Mouse (Mus musculus) monocyte, adult 5-6 weeks (primary cell): ENCODE results near the gene Hist2h2ac. TPM values are rescaled to one million over a fixed set of nuclear protein-coding genes. Genes with fewer than 3 reads are reported as not detected.
A peak's percentile ranks its signal among the peaks of the same experiment; 100 is the strongest.

Experiments used
- ATAC-seq: fragments of 153-309, 156-312 bp; replicated peaks from 2 replicates; pipeline ENCODE4 v1.8.0; 2017; ENCODE audit warnings: mild to moderate bottlenecking; ENCODE audit not compliant: low TSS enrichment, insufficient number of reproducible peaks, severe bottlenecking, poor library complexity, low FRiP score
- total RNA-seq: library from RNA; stranded (forward); fragments of 200-1000, 200-491, 200-594 nt; gene quantifications from 3 replicates; pipeline ENCODE4 v1.2.3, GENCODE M21; 2017

Gene Hist2h2ac
- 169 to 362 TPM (median 289 TPM) in 3 replicates for total RNA-seq

DNA sequence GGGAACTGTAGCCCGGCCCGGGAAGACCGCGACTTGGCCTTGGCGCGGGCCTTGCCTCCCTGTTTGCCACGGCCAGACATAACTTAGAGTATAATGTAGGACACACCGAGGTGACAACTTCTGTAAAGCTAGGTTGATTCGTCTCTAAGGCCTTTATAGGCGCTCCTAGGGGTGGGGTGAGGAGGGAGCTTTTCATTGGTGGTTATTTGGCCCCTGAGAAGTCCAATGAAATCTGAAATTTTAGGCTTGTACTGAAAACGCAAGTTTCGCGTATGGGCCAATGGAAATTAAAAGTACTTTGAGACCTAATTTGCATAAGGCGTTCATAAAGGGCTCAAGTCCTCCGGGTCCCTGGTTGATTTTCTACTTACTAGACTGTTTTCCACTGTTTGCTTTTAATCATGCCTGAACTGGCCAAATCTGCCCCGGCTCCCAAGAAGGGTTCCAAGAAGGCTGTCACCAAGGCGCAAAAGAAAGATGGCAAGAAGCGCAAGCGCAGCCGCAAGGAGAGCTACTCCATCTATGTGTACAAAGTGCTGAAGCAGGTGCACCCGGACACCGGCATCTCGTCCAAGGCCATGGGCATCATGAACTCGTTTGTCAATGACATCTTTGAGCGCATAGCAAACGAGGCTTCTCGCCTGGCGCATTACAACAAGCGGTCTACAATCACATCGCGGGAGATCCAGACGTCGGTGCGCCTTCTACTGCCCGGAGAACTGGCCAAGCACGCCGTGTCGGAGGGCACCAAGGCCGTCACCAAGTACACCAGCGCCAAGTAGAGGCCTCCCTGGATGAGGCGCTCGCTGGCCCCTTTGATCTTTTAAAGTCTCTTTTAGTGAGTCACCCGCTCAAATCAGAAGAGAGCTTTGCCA is at the start of gene Hist2h2ac, which contains the start of gene Hist2h2be:
Gene Hist2h2ac, minus strand, starts transcription at position 116 of the 875 bp plus-strand sequence.
Gene Hist2h2be, plus strand, starts transcription at position 355 of the 875 bp plus-strand sequence.
- peak; percentile 82 for ATAC-seq

DNA sequence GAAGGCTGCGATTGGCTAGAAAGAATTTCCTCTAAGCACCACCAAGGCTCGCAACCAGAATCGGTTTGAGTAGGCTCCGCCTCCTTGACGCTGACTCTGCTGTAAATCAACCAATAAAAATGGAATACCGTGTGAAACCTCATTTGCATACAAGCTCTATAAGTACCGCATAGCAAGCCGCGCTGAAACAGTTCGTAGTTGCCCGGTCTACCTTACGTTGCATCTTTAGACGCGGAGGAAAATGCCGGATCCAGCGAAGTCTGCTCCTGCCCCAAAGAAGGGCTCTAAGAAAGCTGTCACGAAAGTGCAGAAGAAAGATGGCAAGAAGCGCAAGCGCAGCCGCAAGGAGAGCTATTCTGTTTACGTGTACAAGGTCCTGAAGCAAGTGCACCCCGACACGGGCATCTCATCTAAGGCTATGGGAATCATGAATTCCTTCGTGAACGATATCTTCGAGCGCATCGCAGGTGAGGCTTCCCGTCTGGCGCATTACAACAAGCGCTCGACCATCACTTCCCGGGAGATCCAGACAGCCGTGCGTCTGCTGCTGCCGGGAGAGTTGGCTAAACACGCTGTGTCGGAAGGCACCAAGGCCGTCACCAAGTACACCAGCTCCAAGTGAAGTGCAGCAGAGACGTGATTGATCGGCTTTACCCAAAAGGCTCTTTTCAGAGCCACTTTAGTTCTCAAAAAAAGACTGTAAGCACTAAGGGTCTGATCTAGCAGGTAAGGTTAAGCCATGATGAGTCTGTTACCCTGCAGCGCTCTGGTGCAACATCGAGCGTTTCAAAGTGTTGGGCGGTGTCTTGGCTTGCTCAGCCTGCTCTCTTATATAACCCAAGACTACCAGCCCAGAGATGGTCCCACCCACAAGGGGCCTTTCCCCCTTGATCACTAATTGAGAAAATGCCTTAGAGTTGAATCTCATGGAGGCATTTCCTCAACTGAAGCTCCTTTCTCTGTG is 49.1 kb upstream of the Hist2h2ac start, which contains the start of gene Hist2h2bb:
Gene Hist2h2bb, plus strand, starts transcription at position 242 of the 964 bp plus-strand sequence.
- ATAC-seq: peak; percentile 93

DNA sequence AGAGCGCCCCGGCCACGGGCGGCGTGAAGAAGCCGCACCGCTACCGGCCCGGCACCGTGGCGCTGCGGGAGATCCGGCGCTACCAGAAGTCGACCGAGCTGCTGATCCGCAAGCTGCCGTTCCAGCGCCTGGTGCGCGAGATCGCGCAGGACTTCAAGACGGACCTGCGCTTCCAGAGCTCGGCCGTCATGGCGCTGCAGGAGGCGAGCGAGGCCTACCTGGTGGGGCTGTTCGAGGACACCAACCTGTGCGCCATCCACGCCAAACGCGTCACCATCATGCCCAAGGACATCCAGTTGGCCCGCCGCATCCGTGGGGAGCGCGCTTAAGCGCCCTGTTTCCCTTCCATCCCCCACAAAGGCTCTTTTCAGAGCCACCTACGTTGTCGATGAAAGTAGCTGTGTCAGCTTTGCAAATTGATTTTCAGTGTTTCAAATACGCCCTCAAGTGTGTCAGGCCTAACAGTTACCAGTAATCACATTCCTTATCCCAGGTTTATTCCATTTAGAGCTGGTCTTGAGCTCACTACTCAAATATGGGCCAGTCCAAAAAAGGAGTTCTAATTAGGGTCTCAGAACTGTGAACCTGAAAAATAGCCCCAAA is 48.2 kb upstream of the Hist2h2ac start:
- ATAC-seq: peak; percentile 20; the same call in 1 of the 2 replicates

DNA sequence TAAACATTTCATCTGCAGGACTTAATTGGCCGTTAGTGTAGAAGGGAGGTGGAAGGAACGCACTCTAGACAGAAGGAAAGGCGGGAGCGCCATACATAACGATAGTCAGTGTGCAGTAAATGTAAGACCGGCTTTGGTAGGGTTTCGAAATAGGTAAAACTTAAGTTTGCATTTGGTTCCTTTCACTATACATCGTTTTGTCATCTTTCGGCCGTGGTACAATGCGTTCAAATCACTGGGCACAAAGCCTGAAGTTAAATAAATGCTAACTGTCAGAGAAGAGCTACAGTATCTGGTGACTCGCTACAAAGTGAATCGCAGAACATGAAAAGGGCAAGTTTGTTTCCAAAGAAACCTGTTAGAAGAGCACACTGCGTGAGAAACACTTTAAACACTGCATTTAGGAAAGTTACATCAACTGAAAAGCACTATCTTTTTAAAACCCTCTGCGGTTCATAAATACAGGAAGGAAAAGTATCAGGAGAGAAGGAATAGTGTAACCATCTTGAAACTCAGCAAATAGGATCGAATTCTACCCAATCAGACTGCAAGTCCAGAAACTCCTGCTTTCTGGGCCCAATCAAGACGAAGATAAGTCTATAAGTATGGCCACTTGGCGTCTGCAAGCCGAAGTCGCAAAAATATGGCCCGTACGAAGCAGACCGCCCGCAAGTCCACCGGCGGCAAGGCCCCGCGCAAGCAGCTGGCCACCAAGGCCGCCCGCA is 47.5 kb upstream of the Hist2h2ac start, which contains the start of gene Hist2h3b:
Gene Hist2h3b, plus strand, starts transcription at position 604 of the 725 bp plus-strand sequence.
- ATAC-seq: peak; percentile 72

DNA sequence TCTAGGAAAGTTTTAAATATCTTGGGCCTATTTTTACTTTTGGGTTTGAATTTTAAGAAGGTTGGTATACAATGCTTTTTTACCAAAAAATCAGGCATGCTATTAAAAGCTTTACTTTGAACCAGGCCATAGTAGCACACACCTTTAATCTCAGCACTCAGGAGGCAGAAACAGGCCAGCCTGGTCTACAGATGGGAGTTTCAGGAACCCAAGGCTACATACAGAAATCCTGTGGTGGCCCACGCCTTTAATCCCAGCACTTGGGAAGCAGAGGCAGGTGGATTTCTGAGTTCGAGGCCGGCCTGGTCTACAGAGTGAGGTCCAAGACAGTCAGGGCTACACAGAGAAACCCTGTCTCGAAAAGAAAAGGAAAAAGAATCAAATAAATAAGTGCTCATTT is 46.9 kb upstream of the Hist2h2ac start:
- ATAC-seq: no peak

DNA sequence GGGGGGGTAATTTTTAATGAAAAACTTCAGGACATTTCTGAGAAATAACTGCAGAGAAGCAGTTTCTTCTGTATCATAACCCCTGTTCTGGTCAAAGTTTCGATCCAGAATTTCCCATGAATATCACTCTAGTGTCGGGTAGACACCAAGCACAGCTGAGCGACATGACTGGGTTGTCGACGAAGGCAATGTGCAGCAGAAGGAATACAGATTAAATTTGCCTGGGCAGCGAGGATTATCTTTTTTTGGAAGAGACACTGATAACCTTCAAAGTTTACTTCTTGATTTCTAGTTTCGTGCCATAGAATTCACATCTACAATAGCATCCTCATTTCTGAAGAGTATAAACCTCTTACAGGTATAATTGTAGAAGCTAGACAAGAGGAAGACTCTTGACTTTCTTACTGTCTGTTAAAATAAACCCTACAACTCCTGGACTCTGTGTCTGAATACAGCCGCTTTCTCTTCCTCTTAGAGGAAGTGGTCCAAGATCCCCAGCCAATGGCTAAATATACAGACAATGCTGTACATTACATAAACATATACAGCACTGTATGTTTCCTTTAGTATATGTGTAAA is 45.5 kb upstream of the Hist2h2ac start:
- no peak for ATAC-seq

DNA sequence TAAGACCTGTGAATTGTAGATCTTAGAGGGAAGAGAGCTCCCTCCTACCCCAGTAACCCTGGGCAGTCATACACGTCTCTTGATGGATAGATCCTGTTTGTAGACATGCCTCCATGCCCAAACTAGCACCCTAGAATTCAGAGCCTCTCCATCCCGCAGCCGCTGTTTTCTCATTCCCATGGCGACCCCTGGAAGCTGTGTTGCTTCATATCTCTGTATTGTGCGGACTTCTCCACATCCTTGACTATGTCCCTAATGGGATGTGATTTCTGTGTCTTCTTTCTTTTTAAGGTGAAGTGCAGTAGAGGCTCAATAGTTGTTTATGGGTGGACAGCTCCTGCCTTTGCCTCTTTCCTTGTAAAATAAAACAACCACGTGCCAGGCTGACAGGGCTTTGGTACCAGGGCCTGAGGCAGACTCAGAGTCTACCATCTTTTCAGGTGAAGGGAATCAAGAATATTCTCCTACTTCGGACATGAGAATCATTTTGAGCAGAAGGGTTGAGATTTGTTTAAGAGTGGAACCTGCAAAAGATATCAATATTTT is 43.8 kb upstream of the Hist2h2ac start:
- no peak for ATAC-seq

DNA sequence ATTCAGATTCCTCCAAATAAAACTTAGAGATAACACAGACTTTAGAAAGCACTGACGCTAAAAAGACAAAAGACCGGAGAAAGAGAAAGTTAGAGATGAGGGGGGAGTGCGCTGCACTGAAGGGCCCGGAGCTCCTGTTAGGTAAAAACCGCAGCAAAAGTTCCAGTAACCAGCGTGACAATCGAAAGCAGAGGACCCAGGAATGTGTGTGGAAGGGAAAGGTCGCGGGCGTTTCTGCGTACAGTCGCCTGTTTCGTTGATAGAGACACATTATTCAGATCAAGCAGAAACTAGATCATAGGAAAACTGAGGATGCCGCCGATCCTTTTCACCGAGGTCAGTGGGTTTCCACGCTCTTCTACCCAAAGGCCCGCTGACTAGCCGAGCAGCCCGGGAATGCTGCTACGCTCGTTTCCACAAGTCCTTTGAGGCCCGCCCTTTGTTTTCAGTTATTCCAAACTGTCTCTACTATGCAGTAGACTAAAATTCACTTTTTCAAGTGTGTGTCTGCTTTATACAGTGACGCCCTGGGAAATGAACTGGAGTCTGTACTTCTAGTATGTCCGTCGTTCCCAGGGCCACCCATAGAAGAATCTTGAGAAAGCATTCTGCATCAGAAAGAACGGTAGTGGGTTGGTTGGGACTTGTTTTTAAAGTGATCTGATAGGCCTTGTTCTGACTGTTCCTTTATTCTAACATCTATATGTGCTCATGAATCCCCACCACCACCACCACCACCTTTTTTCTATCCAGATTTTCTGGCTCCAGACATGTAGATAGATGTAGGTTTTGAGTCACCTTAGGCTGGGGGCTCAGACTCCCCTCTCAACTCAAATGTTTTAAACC is 43.1 kb upstream of the Hist2h2ac start:
- ATAC-seq: no peak

DNA sequence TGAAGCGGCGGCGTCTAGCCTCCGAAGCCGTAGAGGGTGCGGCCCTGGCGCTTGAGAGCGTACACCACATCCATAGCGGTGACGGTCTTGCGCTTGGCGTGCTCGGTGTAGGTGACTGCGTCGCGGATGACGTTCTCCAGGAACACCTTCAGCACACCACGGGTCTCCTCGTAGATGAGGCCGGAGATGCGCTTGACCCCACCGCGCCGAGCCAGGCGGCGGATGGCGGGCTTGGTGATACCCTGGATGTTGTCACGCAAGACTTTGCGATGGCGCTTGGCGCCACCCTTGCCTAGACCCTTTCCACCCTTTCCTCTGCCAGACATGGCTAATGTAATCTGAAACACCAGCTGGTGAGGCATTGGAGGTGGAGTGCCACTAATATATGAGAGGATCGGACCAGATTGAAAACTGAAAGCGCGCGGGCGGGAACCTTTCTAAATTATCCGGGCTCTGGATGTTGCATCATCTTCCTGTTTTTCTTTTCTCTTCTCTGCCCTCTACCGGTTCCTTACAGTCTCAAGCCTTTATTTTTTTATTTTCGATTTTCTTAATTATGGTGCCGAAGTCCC is 42.4 kb upstream of the Hist2h2ac start, which contains the start of gene Hist2h4:
Gene Hist2h4, minus strand, starts transcription at position 333 of the 572 bp plus-strand sequence.
- ATAC-seq: peak; percentile 77

DNA sequence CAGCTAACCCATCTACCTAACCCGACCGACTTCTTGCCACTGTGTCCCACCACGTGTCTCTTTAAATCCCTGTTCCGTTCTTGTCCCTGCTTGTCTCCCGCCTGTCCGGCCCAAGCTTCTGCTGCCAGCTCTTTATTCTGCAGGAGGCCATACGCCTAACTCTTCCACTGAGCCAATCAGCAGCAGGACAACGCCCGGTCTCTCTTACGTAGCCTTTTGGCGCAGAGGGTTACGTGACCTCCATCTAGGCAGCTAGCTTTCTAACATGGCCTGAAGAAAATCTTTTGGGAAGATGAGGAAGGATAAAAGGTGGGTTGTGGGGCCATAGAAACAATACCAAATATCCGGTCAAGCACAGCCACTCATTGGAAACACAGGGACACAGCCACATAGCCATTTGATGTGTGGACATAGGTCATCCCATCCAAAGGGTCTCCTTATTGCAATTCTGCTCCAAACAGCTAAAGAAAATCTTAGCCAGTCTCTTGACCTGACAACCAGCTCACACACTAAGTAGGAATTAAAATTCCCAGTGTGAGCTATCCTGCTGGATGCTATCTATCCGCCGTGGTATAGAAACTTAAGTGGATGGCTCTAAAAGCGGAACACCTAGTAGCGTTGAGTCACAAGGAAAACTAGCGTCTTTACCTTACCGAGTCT is 41.7 kb upstream of the Hist2h2ac start:
- ATAC-seq: peak; percentile 86

DNA sequence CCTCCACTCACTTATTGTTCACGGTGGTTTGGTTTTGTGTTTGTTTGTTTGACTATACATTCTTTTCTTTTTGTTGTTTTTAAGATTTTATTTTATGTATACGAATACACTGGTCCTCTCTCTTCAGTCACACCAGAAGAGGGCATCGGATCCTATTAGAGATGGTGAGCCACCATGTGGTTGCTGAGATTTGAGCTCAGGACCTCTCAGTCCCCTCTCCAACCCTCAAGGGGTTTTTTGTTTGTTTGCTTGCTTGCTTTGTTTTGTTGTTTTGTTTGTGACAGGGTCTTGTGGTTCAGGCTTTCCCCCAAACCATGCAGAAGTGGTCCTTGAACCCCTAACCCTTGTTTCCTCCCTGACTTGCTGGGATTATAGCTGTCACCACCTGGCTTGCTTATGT is 40.9 kb upstream of the Hist2h2ac start:
- no peak for ATAC-seq

DNA sequence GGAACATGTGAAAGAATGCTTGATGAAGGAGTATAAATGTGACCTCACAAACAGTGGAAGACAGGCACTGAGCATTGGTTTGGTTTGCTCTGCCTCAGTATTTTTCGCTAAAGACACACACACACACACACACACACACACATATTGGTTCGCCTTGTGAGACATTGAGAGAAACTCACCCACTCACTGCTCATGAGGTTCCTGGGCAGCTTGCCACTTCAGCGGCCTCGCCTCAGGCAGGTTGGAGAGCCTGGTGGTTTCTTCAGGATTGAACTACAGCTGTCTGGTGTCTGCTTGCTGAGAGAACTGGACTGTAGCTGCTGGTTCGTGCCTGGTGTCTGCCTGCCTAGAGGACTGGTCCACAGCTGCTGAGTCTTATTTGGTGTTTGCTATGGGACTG is 39.5 kb upstream of the Hist2h2ac start:
- no peak for ATAC-seq

DNA sequence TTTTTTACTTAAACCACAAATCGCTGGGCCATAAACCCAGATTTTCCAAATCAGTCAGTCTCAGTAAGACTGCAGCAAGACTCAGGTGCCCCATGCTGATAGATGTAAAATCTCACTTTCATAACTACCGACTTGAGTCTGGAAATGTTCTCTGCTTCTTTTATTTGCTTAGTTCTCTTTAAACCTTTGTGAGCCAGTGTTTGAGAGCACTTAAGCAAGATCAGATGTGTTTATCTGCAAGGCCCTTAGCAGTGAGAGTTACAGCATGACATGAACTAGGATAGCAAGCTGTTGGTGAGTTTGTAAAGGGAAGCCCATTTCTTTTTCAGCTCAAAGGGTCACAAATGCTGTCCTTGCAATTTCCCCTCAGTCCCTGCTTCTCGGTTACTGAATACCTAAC is 36.5 kb upstream of the Hist2h2ac start:
- no peak for ATAC-seq

DNA sequence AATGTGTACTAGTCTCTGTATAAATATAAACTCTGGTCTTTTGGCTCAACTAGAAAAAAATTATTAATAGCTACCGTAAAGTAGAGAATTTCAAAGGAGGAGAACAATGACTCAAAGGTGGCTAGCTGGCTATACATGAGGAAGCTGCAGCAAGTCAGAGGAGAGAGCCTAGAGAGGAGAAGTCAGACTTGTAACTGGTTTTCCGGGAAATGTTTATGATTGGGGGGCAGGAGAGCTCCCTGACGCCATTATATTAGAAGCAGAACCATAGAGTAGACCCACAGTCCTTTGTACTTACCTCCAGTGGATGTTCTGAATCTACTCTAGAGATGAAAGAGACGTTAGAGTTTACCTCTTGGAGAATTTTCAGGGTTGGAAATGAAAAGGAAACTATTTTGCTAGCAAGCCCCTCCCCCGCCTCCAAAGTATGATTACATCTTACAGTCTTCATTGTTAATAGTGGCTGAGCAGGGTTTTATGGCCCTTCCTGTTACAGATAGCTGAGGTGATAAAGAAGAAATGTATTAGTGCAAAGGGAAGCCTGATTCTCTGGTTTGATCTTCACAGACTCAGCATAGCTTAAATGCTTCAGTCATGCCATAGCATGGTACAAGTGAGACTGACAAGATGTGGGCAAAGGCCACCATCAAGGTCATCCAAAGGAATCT is 35.4 kb upstream of the Hist2h2ac start:
- ATAC-seq: no peak

DNA sequence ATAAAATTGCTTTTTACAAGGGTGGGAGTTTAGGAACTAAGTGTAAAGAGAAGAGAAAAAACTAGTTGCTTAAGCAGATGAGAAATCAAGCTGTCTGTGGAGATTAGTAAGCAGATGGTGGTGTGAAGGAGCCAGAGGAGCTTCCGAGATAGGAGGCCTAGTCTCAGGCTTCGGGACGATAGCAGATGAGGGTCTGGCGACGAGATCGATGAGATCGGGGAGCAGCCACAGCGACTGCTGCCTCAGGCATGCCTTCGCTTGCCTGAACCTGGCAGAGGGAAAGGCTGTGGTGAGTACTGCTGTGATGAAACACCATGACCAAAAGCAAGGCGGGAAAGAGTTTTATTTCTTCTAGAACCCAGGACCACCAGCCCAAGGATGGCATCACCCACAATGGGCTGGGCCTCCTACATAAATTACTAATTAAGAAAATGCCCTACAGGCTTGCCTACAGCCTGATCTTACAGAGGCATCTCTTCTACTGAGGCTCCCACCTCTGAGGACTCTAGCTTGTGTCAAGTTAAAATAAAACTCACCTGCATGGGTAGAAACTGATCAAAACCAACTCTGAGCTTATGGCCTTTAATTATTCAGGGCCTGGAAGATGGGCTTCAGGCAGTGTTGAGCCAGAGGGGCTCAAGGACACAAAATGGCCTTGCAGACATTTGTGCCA is 34.1 kb upstream of the Hist2h2ac start:
- no peak for ATAC-seq
